Mouse (Mus musculus): ENCODE data around the gene Kit.

GRCm38 (mm10) chr5:75559291-75559690, 15.4 kb upstream of the Kit start:
- no peak for TF ChIP-seq CHD2 (IDR thresholded peaks at IDR 0.05; ENCODE audit: low read depth, low read length)
- TF ChIP-seq ZNF384 (IDR thresholded peaks at IDR 0.05; ENCODE audit: low read depth, low read length), result no peak
- TF ChIP-seq HCFC1 (IDR thresholded peaks at IDR 0.05; ENCODE audit: borderline replicate concordance, insufficient read depth, low read length), result no peak
- no peak for TF ChIP-seq MAFK (IDR thresholded peaks at IDR 0.05; ENCODE audit: insufficient read depth, low read depth, low read length)
